Mouse (Mus musculus): Measurements from ENCODE around the gene Doc2a. TPM values are rescaled to one million over a fixed set of nuclear protein-coding genes. Genes with fewer than 3 reads are reported as not detected.

The Doc2a gene
- polyA plus RNA-seq, 1 experiment: not detected

DNA sequence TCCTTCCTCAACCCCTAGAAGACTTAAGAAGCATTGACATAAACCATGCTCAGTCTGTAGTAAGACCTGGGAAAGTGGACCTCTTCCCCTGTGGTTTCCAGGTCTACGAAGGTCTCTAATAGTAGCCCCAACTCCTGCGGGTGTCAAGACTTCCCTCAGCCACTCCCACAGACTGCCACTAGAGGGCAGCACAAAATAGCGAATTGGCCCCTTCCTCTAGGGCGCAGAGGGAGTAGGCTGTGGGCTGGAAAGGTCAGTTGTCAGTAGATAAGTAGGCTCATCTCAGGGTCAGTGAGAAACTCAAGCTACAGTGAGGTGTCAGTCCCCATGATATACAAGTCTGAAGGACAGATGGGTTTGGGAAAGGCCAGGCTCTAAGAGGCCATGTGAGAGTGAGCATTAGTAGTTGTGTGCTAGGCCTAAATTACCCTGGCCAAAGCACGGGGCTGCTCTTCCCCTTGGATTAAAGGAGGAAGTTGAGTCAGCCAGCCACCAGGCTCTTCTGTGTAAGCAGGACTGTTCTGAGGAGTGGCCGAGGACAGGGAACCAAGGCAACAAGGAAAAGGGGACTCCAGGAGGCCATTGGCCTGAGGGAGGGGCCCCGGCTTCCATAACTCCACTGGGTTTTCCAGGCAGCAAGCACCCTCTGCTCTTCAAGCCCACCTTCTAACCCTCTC lies 25.2 kb upstream of the Doc2a start:
- TF ChIP-seq USF1 (IDR thresholded peaks at IDR 0.05; ENCODE audit: low read depth): no peak
- TF ChIP-seq REST (IDR thresholded peaks at IDR 0.05; ENCODE audit: insufficient read depth, insufficient read length): no peak
- TF ChIP-seq SRF (IDR thresholded peaks at IDR 0.05; ENCODE audit: control insufficient read depth, insufficient read length, low read depth): no peak
- no peak for TF ChIP-seq MYOG (IDR thresholded peaks at IDR 0.05; ENCODE audit: control insufficient read depth in 1 of 3, insufficient read depth in 1 of 3, insufficient read length in 2 of 3, low read depth in 2 of 3)
- TF ChIP-seq POLR2A (IDR thresholded peaks at IDR 0.05; ENCODE audit: insufficient read length, low read depth): no peak
- TF ChIP-seq TCF3 (IDR thresholded peaks at IDR 0.05; ENCODE audit: insufficient read length, low read depth): no peak
- TF ChIP-seq MYOD1 (IDR thresholded peaks at IDR 0.05; ENCODE audit: control insufficient read depth in 1 of 3, insufficient read length in 2 of 3, low read depth in 2 of 3): no peak
- no peak for TF ChIP-seq E2F4 (IDR thresholded peaks at IDR 0.05; ENCODE audit: insufficient read depth)
- no peak for TF ChIP-seq MAX (IDR thresholded peaks at IDR 0.05; ENCODE audit: low read depth)
- TF ChIP-seq POLR2AphosphoS2 (IDR thresholded peaks at IDR 0.05; ENCODE audit: insufficient read length, low read depth): no peak
- no peak for TF ChIP-seq TCF12 (IDR thresholded peaks at IDR 0.05; ENCODE audit: insufficient read depth, poor library complexity, severe bottlenecking)
- no peak for TF ChIP-seq CEBPB (IDR thresholded peaks at IDR 0.05; ENCODE audit: insufficient read depth, poor library complexity, severe bottlenecking)
- Histone ChIP-seq H3K36me3 (ENCODE audit: control insufficient read depth, insufficient read depth) (no peaks in the 10 kb centered on the region), H3K79me2 (ENCODE audit: control insufficient read depth, insufficient read depth) (no peaks in the 10 kb centered on the region), H3K4me2 (ENCODE audit: low read depth) (no peak overlapping the region), H3ac (ENCODE audit: control insufficient read depth, insufficient read length) (no peak overlapping the region), H3K27me3 (ENCODE audit: control insufficient read depth, insufficient read depth, insufficient read length) (peaks cover 43% of the 10 kb centered on the region), H3K4me3 (no peak overlapping the region)

DNA sequence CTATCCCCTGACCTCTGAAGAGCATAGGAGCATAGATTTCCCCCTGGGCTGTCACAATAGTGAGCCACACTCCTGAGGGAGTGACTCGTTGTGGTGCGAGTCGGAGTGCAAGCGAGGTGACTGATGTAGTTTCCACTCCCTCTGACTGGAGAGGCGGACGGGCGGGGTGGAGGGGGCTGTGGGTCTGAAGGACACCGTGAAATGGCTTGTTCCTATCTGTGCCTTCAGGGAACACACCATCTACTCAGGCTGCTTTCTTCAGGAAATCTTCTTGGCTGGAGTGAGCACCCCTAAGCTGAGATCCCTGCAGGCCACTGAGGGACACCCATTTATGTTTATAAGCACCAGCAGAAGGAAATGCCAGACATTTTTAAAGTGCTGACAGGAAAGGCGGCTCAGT lies 24.5 kb upstream of the Doc2a start:
- Histone ChIP-seq H3K36me3 (ENCODE audit: control insufficient read depth, insufficient read depth) (no peaks in the 10 kb centered on the region), H3K27me3 (ENCODE audit: control insufficient read depth, insufficient read depth, insufficient read length) (peaks cover 51% of the 10 kb centered on the region), H3K4me3 (no peak overlapping the region), H3K79me2 (ENCODE audit: control insufficient read depth, insufficient read depth) (no peaks in the 10 kb centered on the region), H3ac (ENCODE audit: control insufficient read depth, insufficient read length) (no peak overlapping the region), H3K4me2 (ENCODE audit: low read depth) (no peak overlapping the region)
- TF ChIP-seq USF1 (IDR thresholded peaks at IDR 0.05; ENCODE audit: low read depth) (no peak), TCF12 (IDR thresholded peaks at IDR 0.05; ENCODE audit: insufficient read depth, poor library complexity, severe bottlenecking) (no peak), CEBPB (IDR thresholded peaks at IDR 0.05; ENCODE audit: insufficient read depth, poor library complexity, severe bottlenecking) (no peak), TCF3 (IDR thresholded peaks at IDR 0.05; ENCODE audit: insufficient read length, low read depth) (no peak), MYOG (IDR thresholded peaks at IDR 0.05; ENCODE audit: control insufficient read depth in 1 of 3, insufficient read depth in 1 of 3, insufficient read length in 2 of 3, low read depth in 2 of 3) (no peak), MYOD1 (IDR thresholded peaks at IDR 0.05; ENCODE audit: control insufficient read depth in 1 of 3, insufficient read length in 2 of 3, low read depth in 2 of 3) (no peak)

DNA sequence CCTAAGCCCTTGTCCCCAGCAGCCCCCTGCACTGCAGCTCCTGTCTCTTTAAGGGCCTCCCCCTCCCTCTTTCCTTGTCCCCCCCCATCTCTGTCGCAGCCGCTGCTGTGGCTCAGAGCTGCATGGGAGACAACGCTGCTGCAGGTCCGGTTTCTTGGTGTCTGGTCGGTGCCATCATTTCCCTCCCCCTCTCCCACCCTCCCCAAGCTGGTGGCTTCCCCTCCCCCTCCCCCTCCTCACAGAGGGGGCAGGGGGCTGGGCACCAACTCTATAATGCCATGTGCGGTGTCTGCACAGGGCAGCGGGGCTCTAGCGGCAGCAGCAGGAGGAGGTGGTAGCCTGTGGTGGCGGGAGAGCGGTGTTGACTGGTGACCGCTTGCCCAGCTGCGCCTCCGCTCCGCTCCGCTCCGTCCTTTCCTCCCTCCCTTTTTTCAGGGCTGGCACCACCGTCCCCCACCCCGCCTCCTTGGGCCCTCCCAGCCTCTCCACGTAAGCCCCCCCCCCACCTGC lies 24.0 kb upstream of the Doc2a start:
- no peak for TF ChIP-seq TCF12 (IDR thresholded peaks at IDR 0.05; ENCODE audit: insufficient read depth, poor library complexity, severe bottlenecking)
- TF ChIP-seq MYOD1 (IDR thresholded peaks at IDR 0.05; ENCODE audit: control insufficient read depth in 1 of 3, insufficient read length in 2 of 3, low read depth in 2 of 3): no peak
- TF ChIP-seq POLR2A (IDR thresholded peaks at IDR 0.05; ENCODE audit: insufficient read length, low read depth): no peak
- no peak for TF ChIP-seq E2F4 (IDR thresholded peaks at IDR 0.05; ENCODE audit: insufficient read depth)
- no peak for TF ChIP-seq USF1 (IDR thresholded peaks at IDR 0.05; ENCODE audit: low read depth)
- TF ChIP-seq TCF3 (IDR thresholded peaks at IDR 0.05; ENCODE audit: insufficient read length, low read depth): no peak
- no peak for TF ChIP-seq MYOG (IDR thresholded peaks at IDR 0.05; ENCODE audit: control insufficient read depth in 1 of 3, insufficient read depth in 1 of 3, insufficient read length in 2 of 3, low read depth in 2 of 3)
- no peak for TF ChIP-seq POLR2AphosphoS2 (IDR thresholded peaks at IDR 0.05; ENCODE audit: insufficient read length, low read depth)
- TF ChIP-seq REST (IDR thresholded peaks at IDR 0.05; ENCODE audit: insufficient read depth, insufficient read length): no peak
- no peak for TF ChIP-seq SRF (IDR thresholded peaks at IDR 0.05; ENCODE audit: control insufficient read depth, insufficient read length, low read depth)
- TF ChIP-seq MAX (IDR thresholded peaks at IDR 0.05; ENCODE audit: low read depth): no peak
- TF ChIP-seq CEBPB (IDR thresholded peaks at IDR 0.05; ENCODE audit: insufficient read depth, poor library complexity, severe bottlenecking): no peak

DNA sequence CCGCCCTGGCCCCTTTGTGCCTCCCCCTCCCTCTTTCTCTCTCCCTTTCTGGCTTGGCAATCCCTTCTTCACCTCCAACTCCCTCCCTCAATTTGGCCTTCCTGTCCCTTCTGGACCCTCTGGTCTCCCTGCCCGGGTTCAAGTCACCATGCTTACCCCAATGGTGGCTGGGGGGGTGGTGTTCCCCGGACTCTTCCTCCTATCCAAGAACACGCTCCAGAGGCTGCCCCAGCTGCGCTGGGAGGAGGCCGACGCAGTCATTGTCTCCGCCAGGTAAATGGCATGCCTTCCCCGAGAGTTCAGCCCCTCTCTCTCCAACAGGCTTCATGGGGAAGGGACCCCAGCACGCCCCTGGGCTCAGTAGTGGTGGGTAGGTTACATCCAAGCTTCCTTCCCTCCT lies 23.3 kb upstream of the Doc2a start:
- no peaks in the 10 kb centered on the region for H3K36me3 ChIP-seq (ENCODE audit: control insufficient read depth, insufficient read depth)
- no peak overlapping the region for H3K4me3 ChIP-seq
- H3K79me2 ChIP-seq (ENCODE audit: control insufficient read depth, insufficient read depth): no peaks in the 10 kb centered on the region
- H3K27me3 ChIP-seq (ENCODE audit: control insufficient read depth, insufficient read depth, insufficient read length): peaks cover 59% of the 10 kb centered on the region
- H3K4me2 ChIP-seq (ENCODE audit: low read depth): no peak overlapping the region
- TF ChIP-seq MAX (IDR thresholded peaks at IDR 0.05; ENCODE audit: low read depth): no peak
- no peak for TF ChIP-seq POLR2A (IDR thresholded peaks at IDR 0.05; ENCODE audit: insufficient read length, low read depth)
- TF ChIP-seq POLR2AphosphoS2 (IDR thresholded peaks at IDR 0.05; ENCODE audit: insufficient read length, low read depth): no peak
- TF ChIP-seq REST (IDR thresholded peaks at IDR 0.05; ENCODE audit: insufficient read depth, insufficient read length): no peak
- no peak for TF ChIP-seq TCF3 (IDR thresholded peaks at IDR 0.05; ENCODE audit: insufficient read length, low read depth)
- TF ChIP-seq USF1 (IDR thresholded peaks at IDR 0.05; ENCODE audit: low read depth): no peak
- no peak overlapping the region for H3ac ChIP-seq (ENCODE audit: control insufficient read depth, insufficient read length)

More for the DNA sequence above, 24.0 kb upstream of the Doc2a start:
- Histone ChIP-seq H3K4me3 (no peak overlapping the region), H3K36me3 (ENCODE audit: control insufficient read depth, insufficient read depth) (no peaks in the 10 kb centered on the region), H3K27me3 (ENCODE audit: control insufficient read depth, insufficient read depth, insufficient read length) (peaks cover 52% of the 10 kb centered on the region), H3K4me2 (ENCODE audit: low read depth) (no peak overlapping the region), H3K79me2 (ENCODE audit: control insufficient read depth, insufficient read depth) (no peaks in the 10 kb centered on the region), H3ac (ENCODE audit: control insufficient read depth, insufficient read length) (no peak overlapping the region)

DNA sequence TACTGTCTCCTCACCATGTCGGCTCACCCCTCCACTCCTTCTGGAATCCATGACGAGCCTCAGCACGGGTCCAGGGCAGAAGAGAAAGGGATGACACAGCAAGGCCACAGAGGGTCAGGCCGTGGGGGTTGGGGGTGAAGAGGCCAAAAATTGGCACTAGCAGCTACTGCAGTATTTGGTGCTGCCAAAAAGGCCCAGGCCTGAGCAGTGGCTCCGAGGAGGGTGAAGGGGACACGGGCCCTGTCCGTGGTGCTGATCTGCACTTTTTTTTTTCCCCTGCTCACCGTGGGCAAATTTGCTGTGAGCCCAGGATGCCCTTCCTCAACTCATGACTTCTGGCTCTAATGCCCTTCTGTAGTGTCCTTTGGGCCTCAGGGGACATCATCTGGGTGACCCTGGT lies 21.8 kb upstream of the Doc2a start:
- Histone ChIP-seq H3K36me3 (ENCODE audit: control insufficient read depth, insufficient read depth) (no peaks in the 10 kb centered on the region), H3K27me3 (ENCODE audit: control insufficient read depth, insufficient read depth, insufficient read length) (peaks cover 73% of the 10 kb centered on the region), H3K4me2 (ENCODE audit: low read depth) (no peak overlapping the region), H3ac (ENCODE audit: control insufficient read depth, insufficient read length) (no peak overlapping the region), H3K4me3 (no peak overlapping the region), H3K79me2 (ENCODE audit: control insufficient read depth, insufficient read depth) (no peaks in the 10 kb centered on the region)
- TF ChIP-seq REST (IDR thresholded peaks at IDR 0.05; ENCODE audit: insufficient read depth, insufficient read length) (peak; percentile 86), MAX (IDR thresholded peaks at IDR 0.05; ENCODE audit: low read depth) (no peak)

All from myocyte (in vitro differentiated cells).